Mouse (Mus musculus) embryonic facial prominence, embryonic 15.5 days (tissue): ENCODE measurements around the gene Tiparp. TPM values are rescaled to one million over a fixed set of nuclear protein-coding genes. Genes with fewer than 3 reads are reported as not detected.
A peak's percentile ranks its signal among the peaks of the same experiment; 100 is the strongest.

Experiments
- ATAC-seq: fragments of 200-750 bp; cut with Nextera tagmentation; 2 replicates; pipeline ENCODE4 v1.8.0; 2017; ENCODE audit warnings: low read depth, moderate TSS enrichment; ENCODE audit not compliant: insufficient number of reproducible peaks, low FRiP score, low TSS enrichment
- H3K27ac ChIP-seq: fragments of 300-500 bp; sonication (generic); replicated peaks from 2 replicates; pipeline ENCODE4 v1.5.1; 2015; ENCODE audit warnings: mild to moderate bottlenecking, inconsistent platforms
- H3K27me3 ChIP-seq: fragments of 300-500 bp; sonication (generic); 2 replicates; pipeline ENCODE4 v1.6.1; 2015; ENCODE audit warnings: inconsistent platforms
- H3K36me3 ChIP-seq: fragments of 300-500 bp; sonication (generic); 2 replicates; pipeline ENCODE4 v1.6.1; 2015; ENCODE audit warnings: mild to moderate bottlenecking, inconsistent platforms
- H3K4me1 ChIP-seq: fragments of 300-500 bp; sonication (generic); 2 replicates; pipeline ENCODE4 v1.6.1; 2015; ENCODE audit warnings: inconsistent platforms
- H3K4me2 ChIP-seq: fragments of 300-500 bp; sonication (generic); replicated peaks from 2 replicates; pipeline ENCODE4 v1.6.1; 2015; ENCODE audit warnings: mild to moderate bottlenecking, inconsistent platforms
- H3K4me3 ChIP-seq: fragments of 300-500 bp; sonication (generic); replicated peaks from 2 replicates; pipeline ENCODE4 v1.5.1; 2015; ENCODE audit warnings: mild to moderate bottlenecking, inconsistent platforms
- H3K9ac ChIP-seq: fragments of 300-500 bp; sonication (generic); 2 replicates; pipeline ENCODE4 v1.6.1; 2015; ENCODE audit warnings: inconsistent platforms
- H3K9me3 ChIP-seq: fragments of 300-500 bp; sonication (generic); replicated peaks from 2 replicates; pipeline ENCODE4 v1.6.1; 2016; ENCODE audit warnings: inconsistent platforms
- WGBS: fragments of 180-500 bp; shearing (Covaris S2); methylation state at CpG from one replicate; pipeline ENCODE4 v1.1.7; 2015; 5-methylcytosine and 5-hydroxymethylcytosine counted together
- polyA plus RNA-seq: library from polyadenylated mRNA; unstranded; fragments of >200 nt; fragmentation: Nextera tagmentation; extraction: Ambion mirVana; gene quantifications from 2 replicates; pipeline ENCODE4 v1.2.1, GENCODE M21; 2015

Tiparp gene
- 38.8 and 43.7 TPM in 2 replicates for polyA plus RNA-seq

GRCm38 (mm10) chr3:65527691-65528601 lies at the start of gene Tiparp:
Gene Tiparp (plus strand): TSS chr3:65528410.
- under 1% methylated on average over 86 of the region's 109 CpGs for WGBS
- Histone ChIP-seq H3K9ac (peak within 1 kb of the TSS; percentile 90), H3K4me1 (0 out of 2 replicates have a peak, but pooled peaks cover 2% of the 10 kb centered on the region), H3K4me3 (peak within 1 kb of the TSS; percentile 95), H3K36me3 (peaks cover 2% of the 10 kb centered on the region; the same call in 1 of the 2 replicates), H3K27ac (peak within 1 kb of the TSS; percentile 99), H3K9me3 (no peaks in the 10 kb centered on the region), H3K27me3 (no peaks in the 10 kb centered on the region), H3K4me2 (peak within 1 kb of the TSS; percentile 67)
- peak; percentile 95 for ATAC-seq

GRCm38 (mm10) chr3:65480676-65481075 lies 47.5 kb upstream of the Tiparp start:
- Histone ChIP-seq H3K27me3 (no peaks in the 10 kb centered on the region), H3K4me2 (no peak overlapping the region), H3K36me3 (no peaks in the 10 kb centered on the region), H3K27ac (no peak overlapping the region), H3K4me1 (peaks cover 25% of the 10 kb centered on the region), H3K4me3 (no peak overlapping the region), H3K9ac (no peak overlapping the region), H3K9me3 (no peaks in the 10 kb centered on the region)
- 63% methylated on average over 6 of the region's 6 CpGs for WGBS
- no peak for ATAC-seq

GRCm38 (mm10) chr3:65482266-65482665 lies 45.9 kb upstream of the Tiparp start:
- ATAC-seq, result peak; percentile 81
- Histone ChIP-seq H3K27me3 (no peaks in the 10 kb centered on the region), H3K4me2 (no peak overlapping the region), H3K36me3 (no peaks in the 10 kb centered on the region), H3K9me3 (no peaks in the 10 kb centered on the region), H3K4me3 (no peak overlapping the region), H3K4me1 (peaks cover 12% of the 10 kb centered on the region), H3K27ac (peak overlapping the region; percentile 44), H3K9ac (no peak overlapping the region)
- 32% methylated on average over 1 of the region's 1 CpGs for WGBS

GRCm38 (mm10) chr3:65482698-65483407 lies 45.4 kb upstream of the Tiparp start:
- Histone ChIP-seq H3K36me3 (no peaks in the 10 kb centered on the region), H3K4me1 (peaks cover 12% of the 10 kb centered on the region), H3K4me2 (no peak overlapping the region), H3K4me3 (no peak overlapping the region), H3K27me3 (no peaks in the 10 kb centered on the region), H3K27ac (peak overlapping the region; percentile 75), H3K9ac (no peak overlapping the region), H3K9me3 (no peaks in the 10 kb centered on the region)
- peak; percentile 43; the same call in 1 of the 2 replicates for ATAC-seq
- 34% methylated on average over 6 of the region's 6 CpGs for WGBS

- Histone ChIP-seq H3K9ac (no peak overlapping the region), H3K27ac (no peak overlapping the region), H3K4me3 (no peak overlapping the region), H3K4me1 (peaks cover 12% of the 10 kb centered on the region), H3K9me3 (no peaks in the 10 kb centered on the region), H3K36me3 (no peaks in the 10 kb centered on the region), H3K27me3 (no peaks in the 10 kb centered on the region), H3K4me2 (no peak overlapping the region)
- no peak for ATAC-seq
- 71% methylated on average over 7 of the region's 7 CpGs for WGBS
These were observed 44.0 kb upstream of the Tiparp start for GRCm38 (mm10) chr3:65484161-65484733.

- Histone ChIP-seq H3K36me3 (no peaks in the 10 kb centered on the region), H3K27ac (no peak overlapping the region), H3K4me2 (no peak overlapping the region), H3K27me3 (no peaks in the 10 kb centered on the region), H3K9ac (no peak overlapping the region), H3K9me3 (no peaks in the 10 kb centered on the region), H3K4me3 (no peak overlapping the region), H3K4me1 (peaks cover 8% of the 10 kb centered on the region)
- WGBS, result 73% methylated on average over 2 of the region's 2 CpGs
- no peak for ATAC-seq
These were observed 40.7 kb upstream of the Tiparp start for GRCm38 (mm10) chr3:65487419-65488088.

GRCm38 (mm10) chr3:65488556-65489244 lies 39.5 kb upstream of the Tiparp start:
- Histone ChIP-seq H3K4me1 (no peaks in the 10 kb centered on the region), H3K9me3 (no peaks in the 10 kb centered on the region), H3K27me3 (no peaks in the 10 kb centered on the region), H3K36me3 (no peaks in the 10 kb centered on the region), H3K4me2 (no peak overlapping the region), H3K9ac (no peak overlapping the region), H3K4me3 (no peak overlapping the region), H3K27ac (no peak overlapping the region; the same call in 1 of the 2 replicates)
- no peak for ATAC-seq
- 57% methylated on average over 1 of the region's 1 CpGs for WGBS

- no peaks in the 10 kb centered on the region for H3K36me3 ChIP-seq
- H3K9me3 ChIP-seq, result no peaks in the 10 kb centered on the region
- H3K4me3 ChIP-seq, result no peak overlapping the region
- ATAC-seq, result no peak
- peaks cover 5% of the 10 kb centered on the region; the same call in 1 of the 2 replicates for H3K4me1 ChIP-seq
- H3K27me3 ChIP-seq, result no peaks in the 10 kb centered on the region
- H3K27ac ChIP-seq, result no peak overlapping the region
- no peak overlapping the region for H3K9ac ChIP-seq
- WGBS, result 68% methylated on average over 6 of the region's 6 CpGs
- H3K4me2 ChIP-seq, result no peak overlapping the region
These were observed 38.6 kb upstream of the Tiparp start for GRCm38 (mm10) chr3:65489601-65490000.

- H3K27ac ChIP-seq, result peak overlapping the region; percentile 39
- no peaks in the 10 kb centered on the region for H3K36me3 ChIP-seq
These were observed 33.9 kb upstream of the Tiparp start for GRCm38 (mm10) chr3:65494291-65494763.

GRCm38 (mm10) chr3:65507766-65508165 lies 20.4 kb upstream of the Tiparp start:
- H3K9ac ChIP-seq, result no peak overlapping the region
- 64% methylated on average over 2 of the region's 2 CpGs for WGBS
- H3K36me3 ChIP-seq, result no peaks in the 10 kb centered on the region
- H3K9me3 ChIP-seq, result no peaks in the 10 kb centered on the region
- no peak overlapping the region for H3K4me2 ChIP-seq
- ATAC-seq, result no peak
- H3K27ac ChIP-seq, result no peak overlapping the region
- no peak overlapping the region for H3K4me3 ChIP-seq
- no peaks in the 10 kb centered on the region for H3K4me1 ChIP-seq
- H3K27me3 ChIP-seq, result no peaks in the 10 kb centered on the region

More at GRCm38 (mm10) chr3:65494291-65494763, 33.9 kb upstream of the Tiparp start:
- Histone ChIP-seq H3K27me3 (no peaks in the 10 kb centered on the region), H3K4me1 (peaks cover 5% of the 10 kb centered on the region; the same call in 1 of the 2 replicates), H3K4me2 (peak overlapping the region; percentile 24), H3K9ac (no peak overlapping the region), H3K9me3 (no peaks in the 10 kb centered on the region), H3K4me3 (peak overlapping the region; percentile 13; the same call in 1 of the 2 replicates)
- ATAC-seq, result no peak; the same call in none of the 2 replicates
- WGBS, result 28% methylated on average over 9 of the region's 9 CpGs
